Mouse (Mus musculus): ENCODE measurements at regions not wholly inside any gene's neighbourhood (a gene's known extent, or its start where the extent isn't known, plus 50 kb on each side); places are given as distances from the start of the nearest gene placed in this dataset.

- no peak for DNase-seq (ENCODE audit: low read depth, low spot score)
Observed at GRCm38 (mm10) chr11:32911791-32912190, 87.4 kb upstream of the Smim23 start.

- no peak for DNase-seq (ENCODE audit: low read depth, low spot score)
Observed at GRCm38 (mm10) chr11:32908723-32909411, 84.5 kb upstream of the Smim23 start.

GRCm38 (mm10) chr11:32907520-32908233 is 83.3 kb upstream of the Smim23 start:
- peak; percentile 24 for DNase-seq (ENCODE audit: low read depth, low spot score)

DNA sequence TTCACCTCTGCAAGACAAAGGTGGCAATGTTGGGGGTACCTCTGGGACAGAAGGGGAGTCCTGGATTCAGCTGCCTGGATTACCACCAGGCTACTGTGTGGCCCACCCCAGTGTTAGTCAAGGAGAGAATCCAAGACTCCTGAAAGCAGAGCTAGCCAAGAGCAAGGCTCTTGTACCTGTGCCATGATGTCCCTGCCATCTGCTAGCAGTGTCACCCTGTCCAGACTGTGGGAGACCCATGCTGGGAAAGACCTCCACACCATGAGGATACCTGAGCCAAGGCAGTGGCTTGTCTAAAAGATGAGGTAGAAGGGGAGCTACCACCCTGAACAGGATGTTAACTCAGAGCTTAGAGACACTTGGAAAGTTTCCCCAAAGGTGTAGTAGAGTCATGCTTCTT is 79.6 kb upstream of the Smim23 start:
- peak; percentile 77 for DNase-seq (ENCODE audit: low read depth, low spot score)

DNA sequence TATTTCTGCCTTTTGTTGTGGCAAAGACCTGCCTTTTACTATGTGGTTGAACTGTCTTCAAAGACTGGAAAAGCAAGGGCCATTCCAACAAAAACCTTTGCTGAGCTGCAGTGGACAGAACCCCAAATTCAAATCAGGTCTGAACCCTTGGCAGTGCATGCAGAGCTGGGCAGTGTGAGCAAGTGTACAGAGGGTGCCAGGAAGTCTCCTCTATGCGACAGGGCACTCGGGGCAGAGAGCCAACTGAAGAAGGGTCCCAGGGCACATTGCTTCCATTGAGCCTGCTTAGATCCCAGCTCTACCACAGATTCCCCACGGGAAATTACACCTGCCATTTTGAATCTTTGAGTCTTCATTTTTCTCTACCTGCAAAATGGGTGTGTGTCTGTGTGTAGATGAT is 79.0 kb upstream of the Smim23 start:
- DNase-seq (ENCODE audit: low read depth, low spot score) = no peak

GRCm38 (mm10) chr11:32902923-32903322 is 78.5 kb upstream of the Smim23 start:
- DNase-seq (ENCODE audit: low read depth, low spot score) = no peak

GRCm38 (mm10) chr11:32900437-32900836 is 76.0 kb upstream of the Smim23 start:
- no peak for DNase-seq (ENCODE audit: low read depth, low spot score)

GRCm38 (mm10) chr11:32899604-32900216 is 75.3 kb upstream of the Smim23 start:
- DNase-seq (ENCODE audit: low read depth, low spot score) = no peak

DNA sequence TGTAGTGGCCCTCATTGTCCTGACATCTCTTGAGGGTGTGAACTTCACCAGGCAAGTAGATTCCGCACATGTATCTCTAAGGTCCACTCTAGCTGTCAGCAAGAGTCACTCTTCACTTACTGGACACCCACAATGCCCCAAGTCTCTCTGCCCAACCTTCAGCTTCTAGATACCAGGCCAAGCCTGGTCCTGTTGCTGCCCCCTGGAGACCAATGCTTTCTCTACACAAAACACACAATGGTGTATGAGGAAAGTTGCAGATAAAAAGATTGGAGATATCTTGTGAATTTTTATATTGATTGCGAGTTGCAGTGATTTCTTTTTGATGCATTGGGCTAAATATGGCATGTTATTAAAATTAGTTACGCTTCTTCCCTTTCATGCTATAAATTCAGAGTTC is 71.0 kb upstream of the Smim23 start:
- no peak for DNase-seq (ENCODE audit: low read depth, low spot score)

- DNase-seq (ENCODE audit: low read depth, low spot score) = no peak
Observed at GRCm38 (mm10) chr11:32893146-32893903, 68.9 kb upstream of the Smim23 start.

DNA sequence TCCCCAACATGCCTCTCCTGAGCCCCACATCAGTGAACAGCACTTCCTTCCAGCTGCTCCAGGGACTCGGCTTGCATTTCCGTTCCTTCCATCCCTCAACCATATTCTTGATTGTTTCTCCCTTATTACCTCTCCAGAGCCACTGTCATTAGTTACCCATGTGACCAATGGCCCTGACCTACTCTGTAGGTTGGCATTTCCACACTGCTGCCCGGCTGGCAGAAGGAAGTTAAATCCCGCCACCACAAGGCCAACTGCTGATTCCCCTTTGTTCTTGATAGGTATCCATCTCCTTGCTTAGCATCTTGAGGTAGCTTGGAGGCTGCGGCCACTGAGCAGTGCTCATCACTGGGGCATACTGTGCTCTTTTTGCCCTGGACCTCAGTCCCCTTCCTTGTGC is 68.1 kb upstream of the Smim23 start:
- no peak for DNase-seq (ENCODE audit: low read depth, low spot score)

DNA sequence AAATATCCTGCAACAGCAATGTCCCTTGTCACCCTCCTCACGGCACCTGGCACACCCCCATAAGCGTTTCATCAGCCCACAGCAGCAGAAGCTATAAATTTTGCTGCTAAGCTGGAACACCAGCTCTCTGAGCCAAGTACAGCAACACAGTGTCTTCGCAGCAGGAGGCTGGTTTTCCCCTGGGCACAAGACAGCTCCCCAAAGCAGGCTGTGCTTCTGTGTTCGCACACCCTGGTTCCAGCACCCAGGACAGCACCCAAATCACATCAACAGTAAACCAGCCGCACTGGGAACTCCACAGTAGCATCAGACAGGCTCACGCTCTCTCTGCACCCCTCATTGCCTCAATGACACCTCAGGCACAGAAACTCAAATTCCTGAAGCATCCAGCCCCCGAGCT is 64.8 kb upstream of the Smim23 start:
- peak; percentile 53 for DNase-seq (ENCODE audit: low read depth, low spot score)

GRCm38 (mm10) chr11:32884744-32885143 is 60.3 kb upstream of the Smim23 start:
- DNase-seq (ENCODE audit: low read depth, low spot score) = no peak

DNA sequence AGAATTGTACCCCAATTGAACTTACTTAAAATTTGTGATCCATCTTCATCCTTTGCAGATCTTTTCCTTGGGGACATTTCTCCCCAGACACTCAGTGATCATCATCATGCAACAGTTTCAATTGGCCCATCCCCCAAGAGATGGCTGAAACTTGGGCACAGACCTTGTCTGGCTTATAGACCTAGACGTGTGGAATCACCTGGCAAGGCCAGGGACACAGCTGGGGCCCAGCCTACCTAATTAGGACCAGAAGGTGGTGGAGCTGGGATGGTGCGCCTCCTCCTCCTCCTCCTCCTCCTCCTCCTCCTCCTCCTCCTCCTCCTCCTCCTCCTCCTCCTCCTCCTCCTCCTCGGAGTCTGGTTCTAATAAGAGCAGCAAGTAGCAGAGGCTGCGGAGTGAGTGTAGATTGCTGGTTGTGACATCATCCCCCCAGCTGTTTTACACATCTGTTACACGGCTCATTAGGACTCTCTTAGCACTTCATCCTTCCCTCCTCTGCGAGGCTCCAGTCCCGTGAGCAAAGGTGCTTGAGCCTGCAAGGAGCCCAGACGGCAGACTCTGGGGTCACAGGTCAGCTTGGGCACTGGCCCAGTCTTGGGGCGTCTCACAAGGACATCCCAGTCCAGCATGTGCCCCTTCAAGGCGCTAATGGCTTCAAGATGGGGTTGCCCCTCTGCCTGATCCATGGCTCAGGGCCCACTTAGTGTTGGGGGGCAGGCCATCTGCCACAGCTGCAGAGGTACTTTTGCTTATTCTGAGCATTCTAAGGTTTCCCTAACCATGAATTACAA is 58.9 kb upstream of the Smim23 start:
- no peak for DNase-seq (ENCODE audit: low read depth, low spot score)

DNA sequence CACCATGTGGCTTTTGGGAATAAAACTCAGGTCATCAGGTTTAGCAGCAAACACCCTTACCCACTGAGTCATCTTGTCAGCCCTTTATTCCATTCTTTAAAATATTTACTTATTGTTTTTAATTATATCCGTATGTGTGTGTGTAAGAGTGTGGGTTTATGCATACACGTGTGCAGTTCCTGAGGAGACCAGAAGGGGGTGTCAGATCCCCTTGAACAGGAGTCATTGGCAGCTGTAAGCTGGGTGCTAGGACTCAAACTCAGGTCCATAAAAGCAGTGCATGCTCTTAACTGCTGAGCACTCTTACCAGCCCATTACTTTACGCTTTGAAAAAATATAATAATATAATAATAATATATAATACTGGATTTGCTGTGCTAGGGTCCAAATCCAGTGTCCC is 54.6 kb upstream of the Smim23 start:
- DNase-seq (ENCODE audit: low read depth, low spot score) = no peak

All from brain, adult 2 months (tissue).